Mouse (Mus musculus): ENCODE measurements at regions not wholly inside any gene's neighbourhood (a gene's known extent, or its start where the extent isn't known, plus 50 kb on each side); places are given as distances from the start of the nearest gene placed in this dataset.

DNA sequence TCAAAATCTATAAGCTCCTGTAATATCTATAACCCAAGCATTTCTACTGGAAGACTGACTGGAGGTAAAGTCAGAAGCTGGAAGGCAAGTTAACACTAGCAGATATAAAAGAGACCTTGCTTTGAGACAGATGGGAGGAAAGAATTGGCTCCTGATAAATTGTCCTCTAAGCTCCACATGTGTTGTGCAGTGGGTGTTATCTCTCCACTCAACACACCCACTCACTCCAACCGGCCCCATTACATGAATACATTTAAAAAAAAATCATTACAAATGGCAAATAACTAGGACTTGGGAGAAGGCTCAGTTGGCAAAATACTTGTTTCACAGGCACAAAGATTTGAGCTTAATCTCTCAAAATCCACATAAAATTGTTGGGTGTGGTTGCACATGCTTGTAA is 304.4 kb downstream of the Btg1 start:
- WGBS = 78% methylated on average over 1 of the region's 1 CpGs
- Histone ChIP-seq H3K36me3 (replicated peaks) (no peaks in the 10 kb centered on the region), H3K9me3 (peaks cover 19% of the 10 kb centered on the region), H3K27ac (replicated peaks) (no peak overlapping the region), H3K4me1 (no peaks in the 10 kb centered on the region), H3K4me3 (no peak overlapping the region), H3K27me3 (replicated peaks; ENCODE audit: low read depth, poor library complexity, severe bottlenecking) (no peaks in the 10 kb centered on the region)
- no peak for DNase-seq (ENCODE audit: low spot score)

DNA sequence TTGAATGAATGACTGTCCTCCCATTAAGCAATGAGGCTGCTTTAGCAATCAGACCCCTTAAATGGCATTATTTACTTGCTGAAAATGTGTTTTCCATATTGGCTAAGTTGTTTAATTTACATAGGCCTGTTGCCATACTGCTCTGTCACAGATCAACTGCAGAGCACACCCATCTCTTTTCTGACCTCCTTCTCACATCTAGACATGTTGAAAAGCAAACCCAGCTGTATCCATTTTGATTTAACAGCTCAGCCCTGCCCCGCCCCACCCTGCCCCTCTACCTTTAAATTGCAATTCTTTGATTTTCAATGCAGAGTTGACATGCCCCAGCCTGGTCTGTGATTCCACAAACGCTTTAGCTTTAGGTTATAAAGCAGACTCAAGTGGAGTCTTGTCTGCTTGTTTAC is 307.5 kb downstream of the Btg1 start:
- Histone ChIP-seq H3K27ac (replicated peaks) (no peak overlapping the region), H3K4me1 (no peaks in the 10 kb centered on the region), H3K4me3 (no peak overlapping the region), H3K27me3 (replicated peaks; ENCODE audit: low read depth, poor library complexity, severe bottlenecking) (no peaks in the 10 kb centered on the region), H3K9me3 (peaks cover 5% of the 10 kb centered on the region), H3K36me3 (replicated peaks) (no peaks in the 10 kb centered on the region)
- 79% methylated on average over 2 of the region's 2 CpGs for WGBS
- DNase-seq (ENCODE audit: low spot score) = no peak

DNA sequence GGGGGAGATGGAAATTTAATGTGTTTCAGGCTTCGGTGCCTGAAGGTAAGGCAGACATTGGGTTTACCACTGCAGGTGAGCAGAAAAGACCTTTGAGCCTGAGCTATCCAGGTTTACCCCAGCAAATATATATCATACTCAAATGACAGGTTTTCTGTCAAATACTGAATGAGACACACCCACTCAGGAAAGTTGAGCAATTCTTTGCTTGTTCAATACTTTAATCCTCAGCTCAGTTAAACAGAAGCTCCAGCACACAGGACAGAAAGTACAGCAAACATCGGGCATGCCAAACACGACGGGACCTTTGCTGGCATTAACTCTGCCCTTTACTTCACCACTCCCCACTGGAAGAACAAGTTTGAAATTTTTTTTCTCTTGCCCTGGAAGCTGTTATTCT is 307.9 kb downstream of the Btg1 start:
- peaks cover 1% of the 10 kb centered on the region for H3K9me3 ChIP-seq
- WGBS = 87% methylated on average over 4 of the region's 4 CpGs
- H3K36me3 ChIP-seq (replicated peaks) = no peaks in the 10 kb centered on the region
- no peak for DNase-seq (ENCODE audit: low spot score)
- no peaks in the 10 kb centered on the region for H3K4me1 ChIP-seq
- H3K27me3 ChIP-seq (replicated peaks; ENCODE audit: low read depth, poor library complexity, severe bottlenecking) = no peaks in the 10 kb centered on the region
- no peak overlapping the region for H3K4me3 ChIP-seq
- H3K27ac ChIP-seq (replicated peaks) = no peak overlapping the region

DNA sequence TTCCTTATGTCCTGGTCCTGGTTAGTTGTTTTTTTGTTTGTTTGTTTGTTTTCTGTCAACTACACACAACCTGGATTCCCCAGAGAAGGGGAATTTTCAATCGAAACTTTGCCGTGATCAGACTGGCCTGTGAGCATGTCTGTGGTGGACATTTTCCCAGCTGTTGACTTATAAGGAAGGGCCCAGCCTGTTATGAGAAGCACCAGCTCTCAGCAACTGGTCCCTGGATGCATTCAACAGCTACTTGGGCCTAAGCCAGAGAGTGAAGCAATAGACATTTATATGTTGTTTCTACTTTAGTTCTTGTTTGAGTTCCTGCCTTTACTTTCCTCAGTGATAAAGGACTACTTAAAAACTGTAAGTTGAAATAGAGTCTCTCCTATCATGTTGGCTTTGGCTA is 309.0 kb downstream of the Btg1 start:
- DNase-seq (ENCODE audit: low spot score) = no peak
- 91% methylated on average over 2 of the region's 2 CpGs for WGBS
- no peak overlapping the region for H3K27ac ChIP-seq (replicated peaks)
- no peak overlapping the region for H3K4me3 ChIP-seq
- H3K27me3 ChIP-seq (replicated peaks; ENCODE audit: low read depth, poor library complexity, severe bottlenecking) = no peaks in the 10 kb centered on the region
- H3K4me1 ChIP-seq = no peaks in the 10 kb centered on the region
- H3K9me3 ChIP-seq = no peaks in the 10 kb centered on the region
- no peaks in the 10 kb centered on the region for H3K36me3 ChIP-seq (replicated peaks)

DNA sequence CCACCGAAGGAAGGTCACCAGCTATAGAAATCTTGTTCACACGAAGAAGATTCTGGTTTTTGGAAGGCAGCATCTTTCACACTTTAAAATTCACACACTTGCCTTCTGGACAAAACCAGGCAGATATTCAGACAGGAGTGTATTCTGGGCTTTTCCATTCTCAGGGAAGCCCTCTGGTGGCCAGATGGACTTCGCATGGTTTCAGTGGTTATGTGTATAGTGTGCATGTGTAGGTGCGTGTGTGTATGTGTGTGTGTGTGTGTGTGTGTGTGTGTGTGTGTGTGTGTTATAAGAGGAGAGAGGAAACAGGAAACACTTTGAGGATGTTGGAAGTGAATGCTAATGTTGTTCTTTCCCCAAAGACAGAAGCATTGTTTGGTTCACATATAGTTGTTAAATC is 317.9 kb downstream of the Btg1 start:
- H3K4me3 ChIP-seq = no peak overlapping the region
- DNase-seq (ENCODE audit: low spot score) = peak; percentile 41
- H3K27me3 ChIP-seq (replicated peaks; ENCODE audit: low read depth, poor library complexity, severe bottlenecking) = no peaks in the 10 kb centered on the region
- WGBS = 82% methylated on average over 4 of the region's 4 CpGs
- no peaks in the 10 kb centered on the region for H3K9me3 ChIP-seq
- H3K27ac ChIP-seq (replicated peaks) = no peak overlapping the region
- no peaks in the 10 kb centered on the region for H3K36me3 ChIP-seq (replicated peaks)
- no peaks in the 10 kb centered on the region for H3K4me1 ChIP-seq

DNA sequence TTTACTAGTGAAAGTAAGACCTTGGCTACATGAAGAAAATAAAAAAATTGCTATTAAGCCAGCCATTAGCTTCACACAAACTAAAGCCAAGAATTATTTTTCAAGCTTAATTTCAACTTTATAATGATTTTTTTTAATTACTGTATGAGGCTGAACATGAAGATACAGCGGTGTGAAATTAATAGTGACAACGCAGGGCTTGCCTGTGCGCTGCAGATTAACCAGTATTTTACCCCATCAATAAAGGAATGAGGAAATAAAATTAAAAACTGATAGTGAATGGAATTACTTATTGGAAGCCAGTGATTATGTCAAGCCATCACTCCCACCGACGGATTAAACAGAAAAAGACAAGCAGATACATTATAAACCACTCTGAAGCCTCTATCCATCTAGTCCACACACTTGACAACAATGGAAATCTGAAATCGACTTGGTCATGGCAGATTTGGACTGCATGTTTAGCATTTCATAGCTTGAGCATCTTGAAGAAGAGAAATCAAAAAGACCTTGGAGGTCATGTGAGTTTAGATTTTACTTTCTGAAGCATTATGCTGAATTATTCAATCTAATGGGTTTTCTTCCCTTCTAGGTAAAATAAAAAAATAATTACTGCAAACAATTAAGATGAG is 324.2 kb downstream of the Btg1 start:
- Histone ChIP-seq H3K9me3 (no peaks in the 10 kb centered on the region), H3K27ac (replicated peaks) (no peak overlapping the region), H3K27me3 (replicated peaks; ENCODE audit: low read depth, poor library complexity, severe bottlenecking) (no peaks in the 10 kb centered on the region), H3K4me1 (no peaks in the 10 kb centered on the region), H3K4me3 (no peak overlapping the region), H3K36me3 (replicated peaks) (no peaks in the 10 kb centered on the region)
- WGBS = 89% methylated on average over 6 of the region's 6 CpGs
- DNase-seq (ENCODE audit: low spot score) = no peak

DNA sequence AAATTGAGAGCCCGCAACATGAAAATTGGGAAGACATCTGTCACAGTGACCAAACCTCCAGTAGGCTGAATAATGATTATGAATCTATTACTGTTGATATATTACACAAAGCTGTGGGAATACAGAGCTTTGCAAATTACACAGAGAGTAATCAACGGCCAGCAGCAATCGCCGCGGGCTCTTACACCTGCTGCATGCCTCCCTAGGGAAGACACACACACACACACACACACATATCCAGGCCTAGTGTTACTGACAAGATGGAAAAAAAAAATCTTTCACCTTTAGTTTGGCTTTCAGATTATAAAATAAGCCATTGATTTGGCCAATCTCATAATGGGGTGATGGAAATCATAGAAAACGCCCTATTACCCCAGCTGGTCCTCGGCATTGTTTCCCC is 327.4 kb downstream of the Btg1 start:
- 92% methylated on average over 7 of the region's 7 CpGs for WGBS
- Histone ChIP-seq H3K27me3 (replicated peaks; ENCODE audit: low read depth, poor library complexity, severe bottlenecking) (no peaks in the 10 kb centered on the region), H3K36me3 (replicated peaks) (no peaks in the 10 kb centered on the region), H3K4me1 (no peaks in the 10 kb centered on the region), H3K4me3 (no peak overlapping the region), H3K27ac (replicated peaks) (no peak overlapping the region), H3K9me3 (no peaks in the 10 kb centered on the region)
- no peak for DNase-seq (ENCODE audit: low spot score)

DNA sequence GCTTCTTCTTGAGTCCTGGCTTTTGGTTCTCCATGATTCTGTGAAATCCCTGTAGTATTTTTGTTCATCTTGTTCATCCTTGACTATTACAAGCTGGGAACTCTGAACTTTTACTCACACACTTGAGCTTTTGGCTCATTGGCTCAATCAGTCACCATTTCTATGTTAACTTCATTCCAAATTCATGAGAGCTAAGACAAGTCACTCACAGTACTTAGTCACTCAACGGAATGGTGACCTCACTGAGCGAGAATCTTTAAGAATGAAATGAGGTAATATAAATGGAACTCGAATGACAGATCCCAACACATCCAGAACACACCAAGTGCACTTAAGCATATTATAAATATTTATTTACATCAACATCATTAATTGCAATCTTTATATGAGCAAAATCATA is 331.2 kb downstream of the Btg1 start:
- Histone ChIP-seq H3K4me1 (no peaks in the 10 kb centered on the region), H3K36me3 (replicated peaks) (no peaks in the 10 kb centered on the region), H3K27ac (replicated peaks) (no peak overlapping the region), H3K27me3 (replicated peaks; ENCODE audit: low read depth, poor library complexity, severe bottlenecking) (no peaks in the 10 kb centered on the region), H3K9me3 (no peaks in the 10 kb centered on the region), H3K4me3 (no peak overlapping the region)
- WGBS = 91% methylated on average over 3 of the region's 3 CpGs
- DNase-seq (ENCODE audit: low spot score) = no peak

DNA sequence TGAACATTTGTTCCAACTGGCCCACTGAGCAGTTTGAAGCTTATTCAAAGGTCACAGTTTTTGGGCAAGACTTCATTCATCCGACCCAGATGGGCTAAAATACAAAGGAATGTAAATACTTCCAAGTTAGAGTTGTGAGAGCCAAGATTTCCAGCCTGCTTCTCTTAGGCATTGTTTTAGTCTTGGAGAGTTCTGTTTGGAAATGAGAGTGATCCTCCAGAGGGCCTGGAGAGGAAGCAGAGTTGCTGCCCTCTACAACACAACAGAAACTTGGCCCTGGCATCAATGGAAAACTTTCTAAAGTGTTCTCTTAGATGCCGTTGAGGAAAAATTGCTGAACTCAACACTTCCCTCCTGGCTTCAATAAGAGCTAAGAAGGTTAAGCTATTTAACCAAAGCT is 332.1 kb downstream of the Btg1 start:
- WGBS = 74% methylated on average over 2 of the region's 2 CpGs
- Histone ChIP-seq H3K9me3 (no peaks in the 10 kb centered on the region), H3K36me3 (replicated peaks) (no peaks in the 10 kb centered on the region), H3K27me3 (replicated peaks; ENCODE audit: low read depth, poor library complexity, severe bottlenecking) (no peaks in the 10 kb centered on the region), H3K27ac (replicated peaks) (no peak overlapping the region), H3K4me3 (no peak overlapping the region), H3K4me1 (no peaks in the 10 kb centered on the region)
- DNase-seq (ENCODE audit: low spot score) = no peak

DNA sequence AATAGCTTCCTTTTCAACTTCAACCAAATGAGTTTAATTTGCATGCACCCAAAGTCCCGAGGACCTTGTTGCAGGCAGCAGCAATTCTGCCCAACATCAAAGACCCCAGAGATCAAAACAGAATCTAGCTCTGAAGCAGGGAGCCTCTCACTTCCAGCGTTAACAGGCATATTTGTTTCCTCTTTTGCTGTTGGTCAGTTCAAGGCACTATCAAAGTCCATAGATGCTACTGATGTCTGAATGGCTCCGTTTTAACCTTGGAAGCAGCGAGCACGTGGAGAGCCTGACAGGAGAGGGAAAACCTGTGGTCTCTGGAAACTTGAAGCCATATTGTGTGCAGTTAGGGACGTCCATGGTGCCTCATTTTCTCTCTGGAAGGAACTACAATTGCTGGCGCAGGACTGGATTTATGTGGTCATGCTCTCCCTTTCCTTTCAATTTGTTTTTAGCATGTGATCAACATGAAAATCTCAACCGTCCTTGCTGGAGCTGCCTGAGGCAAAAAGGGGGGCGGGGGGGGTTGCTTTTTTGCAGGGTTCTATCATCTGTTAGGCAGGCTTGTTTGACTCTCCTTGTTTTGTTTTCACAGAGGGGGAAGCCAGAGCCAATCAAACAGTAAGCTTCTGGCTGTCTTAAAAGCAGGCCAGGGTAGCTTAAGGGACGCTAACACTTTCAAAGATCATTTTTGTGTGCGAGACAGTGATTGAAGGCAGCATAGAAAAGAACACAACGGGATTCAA is 338.4 kb downstream of the Btg1 start:
- H3K4me1 ChIP-seq = peaks cover 14% of the 10 kb centered on the region
- H3K9me3 ChIP-seq = no peaks in the 10 kb centered on the region
- H3K27ac ChIP-seq (replicated peaks) = peak overlapping the region; percentile 70
- H3K36me3 ChIP-seq (replicated peaks) = no peaks in the 10 kb centered on the region
- H3K4me3 ChIP-seq = peak overlapping the region; percentile 29; the same call in 1 of the 2 replicates
- WGBS = 30% methylated on average over 12 of the region's 12 CpGs
- peak; percentile 49 for DNase-seq (ENCODE audit: low spot score)
- H3K27me3 ChIP-seq (replicated peaks; ENCODE audit: low read depth, poor library complexity, severe bottlenecking) = no peaks in the 10 kb centered on the region

DNA sequence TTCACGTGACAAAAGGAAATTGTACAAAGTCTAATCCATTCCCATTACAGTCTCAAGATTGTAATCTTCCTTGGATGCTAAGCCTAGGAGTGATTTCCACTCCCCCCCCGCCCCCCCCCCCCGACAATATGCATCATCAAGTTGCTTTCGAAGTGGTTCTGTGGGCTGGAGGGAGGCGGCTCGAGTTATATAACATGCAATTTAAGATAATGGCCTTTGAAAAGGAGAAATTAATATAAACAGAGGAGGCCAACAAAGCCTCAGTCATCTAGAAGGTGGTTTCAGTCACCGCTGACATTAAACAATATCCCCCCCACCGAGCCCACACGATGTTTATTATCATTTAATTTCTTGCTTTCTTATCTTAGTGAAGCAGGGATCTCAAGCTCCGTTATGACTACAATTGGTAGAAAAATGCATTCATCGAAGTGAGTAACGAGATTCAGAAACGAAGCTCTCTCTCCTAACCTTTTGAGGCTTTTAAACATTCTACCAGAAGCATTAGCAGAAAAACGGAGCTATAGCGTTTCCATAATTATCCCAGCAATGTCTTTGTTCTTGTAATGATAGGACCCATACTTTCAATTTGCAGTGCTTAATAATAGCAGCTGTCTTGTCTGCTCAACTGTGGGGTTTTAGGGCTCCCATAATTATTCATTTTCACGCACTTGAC is 339.1 kb downstream of the Btg1 start:
- Histone ChIP-seq H3K27me3 (replicated peaks; ENCODE audit: low read depth, poor library complexity, severe bottlenecking) (no peaks in the 10 kb centered on the region), H3K4me3 (peak overlapping the region; percentile 29; the same call in 1 of the 2 replicates), H3K36me3 (replicated peaks) (no peaks in the 10 kb centered on the region), H3K27ac (replicated peaks) (peak overlapping the region; percentile 70; the same call in 1 of the 2 replicates), H3K9me3 (no peaks in the 10 kb centered on the region), H3K4me1 (peaks cover 14% of the 10 kb centered on the region)
- WGBS = 39% methylated on average over 16 of the region's 16 CpGs
- peak; percentile 22 for DNase-seq (ENCODE audit: low spot score)

DNA sequence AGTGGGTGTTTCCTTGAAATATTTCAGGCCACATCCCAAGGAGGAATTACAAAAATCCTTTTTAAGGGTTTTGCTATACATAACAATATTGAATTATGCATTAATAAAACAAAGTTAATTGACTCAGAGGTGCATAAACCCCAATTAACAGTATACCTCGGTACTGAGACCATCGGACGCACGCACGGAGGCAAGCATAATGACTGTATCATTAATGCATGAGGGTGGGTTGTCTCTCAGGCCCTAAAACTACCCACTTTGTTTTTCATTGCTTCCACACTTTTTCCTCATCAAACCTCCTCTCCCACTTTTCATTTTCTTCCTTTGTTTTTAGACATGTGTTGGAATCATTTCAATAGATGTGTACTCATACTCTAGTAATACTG is 339.6 kb downstream of the Btg1 start:
- no peaks in the 10 kb centered on the region for H3K9me3 ChIP-seq
- H3K27me3 ChIP-seq (replicated peaks; ENCODE audit: low read depth, poor library complexity, severe bottlenecking) = no peaks in the 10 kb centered on the region
- peak overlapping the region; percentile 70; the same call in 1 of the 2 replicates for H3K27ac ChIP-seq (replicated peaks)
- no peaks in the 10 kb centered on the region for H3K36me3 ChIP-seq (replicated peaks)
- no peak overlapping the region for H3K4me3 ChIP-seq
- DNase-seq (ENCODE audit: low spot score) = no peak
- 87% methylated on average over 5 of the region's 5 CpGs for WGBS
- peaks cover 14% of the 10 kb centered on the region for H3K4me1 ChIP-seq

DNA sequence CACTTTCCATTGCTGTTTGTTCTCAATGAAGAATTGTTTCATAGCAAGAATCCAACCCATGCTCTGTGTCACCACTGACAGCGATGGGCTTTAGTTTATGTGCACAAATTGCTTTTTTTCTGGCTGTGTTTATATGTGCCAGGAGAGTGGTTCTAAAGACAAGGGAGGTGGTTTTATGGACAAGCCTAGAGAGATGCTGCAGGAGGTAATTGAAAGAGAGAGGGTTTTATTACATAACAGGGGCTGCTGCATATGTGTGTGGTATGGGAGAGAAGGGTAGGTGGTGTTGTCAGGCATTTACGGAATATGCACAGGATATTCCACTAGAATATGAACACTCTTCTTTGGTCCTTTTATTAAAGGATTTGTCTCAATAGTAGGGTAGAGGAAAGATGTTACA is 340.2 kb downstream of the Btg1 start:
- no peak overlapping the region for H3K27ac ChIP-seq (replicated peaks)
- H3K36me3 ChIP-seq (replicated peaks) = no peaks in the 10 kb centered on the region
- no peak for DNase-seq (ENCODE audit: low spot score)
- H3K4me3 ChIP-seq = no peak overlapping the region
- H3K27me3 ChIP-seq (replicated peaks; ENCODE audit: low read depth, poor library complexity, severe bottlenecking) = no peaks in the 10 kb centered on the region
- H3K9me3 ChIP-seq = no peaks in the 10 kb centered on the region
- peaks cover 14% of the 10 kb centered on the region for H3K4me1 ChIP-seq
- WGBS = 87% methylated on average over 2 of the region's 2 CpGs
